Mouse (Mus musculus): Measurements from ENCODE around the gene Chrd.

- TF ChIP-seq CTCF (IDR thresholded peaks at IDR 0.05; ENCODE audit: insufficient read depth, low read depth, low read length): no peak
- no peak for TF ChIP-seq POLR2A (IDR thresholded peaks at IDR 0.05; ENCODE audit: insufficient read depth, low read depth, low read length)
Observed at GRCm38 (mm10) chr16:20739845-20740244, 6.9 kb downstream of the Chrd start.

Data from olfactory bulb, adult 2 months (tissue).